Mouse (Mus musculus): ENCODE results near the gene Enc1.

The Enc1 gene

GRCm38 (mm10) chr13:97290747-97291146 lies 49.8 kb downstream of the Enc1 start:
- DNase-seq (ENCODE audit: extremely low spot score, low spot score): no peak

GRCm38 (mm10) chr13:97291354-97291753 lies 50.4 kb downstream of the Enc1 start:
- peak; percentile 28 for DNase-seq (ENCODE audit: extremely low spot score, low spot score)

- DNase-seq (ENCODE audit: extremely low spot score, low spot score): peak; percentile 47
Observed at GRCm38 (mm10) chr13:97292026-97292425, 51.1 kb downstream of the Enc1 start.

GRCm38 (mm10) chr13:97292451-97293245 lies 51.7 kb downstream of the Enc1 start:
- peak; percentile 22 for DNase-seq (ENCODE audit: extremely low spot score, low spot score)

GRCm38 (mm10) chr13:97295101-97295852 lies 54.4 kb downstream of the Enc1 start:
- DNase-seq (ENCODE audit: extremely low spot score, low spot score): no peak

GRCm38 (mm10) chr13:97295853-97296219 lies 54.9 kb downstream of the Enc1 start:
- no peak for DNase-seq (ENCODE audit: extremely low spot score, low spot score)

- DNase-seq (ENCODE audit: extremely low spot score, low spot score): no peak
Observed at GRCm38 (mm10) chr13:97296281-97296680, 55.4 kb downstream of the Enc1 start.

GRCm38 (mm10) chr13:97296757-97297156 lies 55.9 kb downstream of the Enc1 start:
- DNase-seq (ENCODE audit: extremely low spot score, low spot score): no peak

- no peak for DNase-seq (ENCODE audit: extremely low spot score, low spot score)
Observed at GRCm38 (mm10) chr13:97297418-97298050, 56.6 kb downstream of the Enc1 start.

GRCm38 (mm10) chr13:97298896-97299295 lies 58.0 kb downstream of the Enc1 start:
- DNase-seq (ENCODE audit: extremely low spot score, low spot score): no peak

- no peak for DNase-seq (ENCODE audit: extremely low spot score, low spot score)
Observed at GRCm38 (mm10) chr13:97299877-97300873, 59.3 kb downstream of the Enc1 start.
